Mouse (Mus musculus) megakaryocyte, embryonic 14.5 days (primary cell): ENCODE data around the gene Fgfr2.

Experiments
- FLI1 ChIP-seq: IDR thresholded peaks from 2 replicates; pipeline ENCODE4 v1.6.1; 2012; ENCODE audit warnings: low read length, inconsistent platforms, mixed read lengths
- GATA1 ChIP-seq: IDR thresholded peaks from 3 replicates; pipeline ENCODE4 v1.6.1; 2012; ENCODE audit warnings: mixed read lengths, low read length, inconsistent platforms, borderline replicate concordance

DNA sequence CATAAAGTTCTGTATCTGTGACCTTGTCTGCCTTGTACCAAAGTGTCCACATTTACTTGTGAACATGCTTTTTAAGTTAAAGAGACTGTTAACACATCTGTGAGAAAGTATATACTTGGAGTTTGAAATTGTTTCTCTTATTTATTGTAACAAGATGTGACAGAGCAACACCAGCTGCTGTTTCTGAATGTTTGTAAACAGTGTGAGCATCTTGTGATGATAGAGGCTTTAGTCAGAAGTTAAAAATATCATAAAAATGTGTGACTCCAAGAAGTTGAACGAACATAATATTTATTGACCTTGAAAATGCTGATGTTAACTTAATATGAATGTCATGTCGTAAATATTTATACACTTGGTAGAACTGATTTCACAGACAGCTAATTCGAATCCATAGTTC, 172.5 kb downstream of the Fgfr2 start:
- TF ChIP-seq GATA1 (no peak), FLI1 (no peak)
